Comparison of ENCODE assay signal across 9 mouse cellular contexts in the genomic region with DNA sequence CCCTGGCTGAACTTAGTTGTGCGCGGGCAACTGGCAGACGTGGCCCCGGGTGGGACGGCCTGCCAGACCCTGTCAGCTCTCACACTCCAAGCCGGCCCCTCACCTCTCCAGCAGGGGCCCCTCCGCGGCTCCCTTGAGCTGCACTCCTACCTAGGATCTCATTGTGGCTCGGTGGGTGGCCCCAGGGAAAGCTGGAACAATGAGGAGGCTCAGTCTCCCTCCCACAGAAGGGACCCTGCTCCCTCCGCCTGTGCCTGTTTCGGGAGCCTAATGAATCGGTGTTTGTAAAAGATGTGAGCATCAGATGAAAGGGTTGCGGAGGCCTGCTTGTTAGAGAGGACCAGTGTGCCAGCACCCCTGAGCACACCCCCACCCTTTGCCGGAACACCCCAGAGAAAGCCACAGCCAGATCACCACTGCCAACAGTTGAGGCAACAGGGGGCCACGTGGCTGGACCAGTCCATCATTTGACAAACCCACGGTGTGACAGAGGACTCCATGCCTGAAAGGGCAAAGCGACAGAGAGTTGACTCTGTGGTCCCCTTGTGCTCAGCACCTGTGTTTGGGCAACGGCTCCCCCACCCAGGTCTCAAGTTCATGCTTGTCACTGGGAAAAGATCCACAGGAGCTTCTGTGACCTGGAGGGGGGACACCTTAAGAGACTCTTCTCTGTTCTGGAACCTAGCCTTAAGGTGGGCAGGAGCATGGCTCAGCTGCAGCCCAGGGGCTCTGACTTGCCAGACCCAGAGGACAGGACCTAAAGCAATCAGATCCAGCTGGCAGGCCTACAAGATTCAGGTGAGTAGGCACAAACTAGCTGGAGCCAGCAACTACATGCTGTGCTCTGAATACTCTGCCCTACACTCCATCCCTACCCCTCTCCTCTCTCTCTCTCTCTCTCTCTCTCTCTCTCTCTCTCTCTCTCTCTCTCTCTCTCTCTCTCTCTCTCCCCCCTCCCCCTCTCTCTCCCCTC.
DNase-seq lines count a peak whose midpoint lies in the region; ATAC-seq and TF ChIP-seq lines count a peak whose summit lies in the region.
"Had no signal": no experiment of that assay in that cellular context is flagged by ENCODE, and none has a peak within 500 bp of the region (broad histone marks: within the 10 kb centered on the region; RNA-seq: fewer than 3 reads in every experiment).

No protein-coding gene starts in this region.

- no peak for DNase-seq in heart, adult 9 months (ENCODE audit: low spot score in 2 of 2)
- DNase-seq in kidney, adult 2 months: peak; percentile 48
- no peak for DNase-seq in left cerebral cortex, postnatal 14 days (ENCODE audit: low spot score in 2 of 2)
- no peak for DNase-seq in yolk sac, embryonic 10.5 days (ENCODE audit: low spot score)
- no peak for DNase-seq in urinary bladder, adult 18-20 months (ENCODE audit: low spot score in 2 of 2)

- no peak overlapping the region for H3K27ac ChIP-seq in heart, embryonic 11.5 days (ENCODE audit: low read depth, low read length)
- peak overlapping the region; percentile 80 for H3K27ac ChIP-seq in embryonic facial prominence, embryonic 13.5 days
- H3K27ac ChIP-seq in kidney, adult 2 months (ENCODE audit: insufficient read depth, low read depth, low read length): no peak overlapping the region
- H3K27ac ChIP-seq in midbrain, embryonic 13.5 days: no peak overlapping the region
- H3K27ac ChIP-seq: liver, embryonic 15.5 days had no signal

- peaks cover 12% of the 10 kb centered on the region for H3K27me3 ChIP-seq in heart, embryonic 11.5 days (ENCODE audit: control insufficient read depth, insufficient read depth, low read length)
- H3K27me3 ChIP-seq in embryonic facial prominence, embryonic 13.5 days: peaks cover 20% of the 10 kb centered on the region
- no peaks in the 10 kb centered on the region for H3K27me3 ChIP-seq in kidney, adult 2 months (replicated peaks; ENCODE audit: control insufficient read depth, insufficient read depth, low read length)
- H3K27me3 ChIP-seq in midbrain, embryonic 13.5 days: peaks cover 20% of the 10 kb centered on the region

- peaks cover 21% of the 10 kb centered on the region for H3K4me1 ChIP-seq in heart, embryonic 11.5 days (ENCODE audit: control insufficient read depth, insufficient read depth, low read length)
- peaks cover 28% of the 10 kb centered on the region for H3K4me1 ChIP-seq in embryonic facial prominence, embryonic 13.5 days
- H3K4me1 ChIP-seq in kidney, adult 2 months (ENCODE audit: control insufficient read depth, insufficient read depth, low read length): no peaks in the 10 kb centered on the region
- peaks cover 21% of the 10 kb centered on the region for H3K4me1 ChIP-seq in midbrain, embryonic 13.5 days (replicated peaks)
- H3K4me1 ChIP-seq: liver, embryonic 15.5 days had no signal

- no peak for TF ChIP-seq POLR2A in kidney, adult 2 months (IDR thresholded peaks at IDR 0.05; ENCODE audit: low read depth, low read length)

- intact Hi-C loops in left cerebral cortex, postnatal 14 days (cut with DNase I): no loop called here

- WGBS in heart, embryonic 11.5 days (ENCODE audit: insufficient replicate concordance): 15% methylated on average over 18 of the region's 18 CpGs
- WGBS in embryonic facial prominence, embryonic 13.5 days: 9% methylated on average over 18 of the region's 18 CpGs
- 52% methylated on average over 18 of the region's 18 CpGs for whole genome bisulfite sequencing in kidney, adult 2 months
- 11% methylated on average over 18 of the region's 18 CpGs for WGBS in midbrain, embryonic 13.5 days

- H3K4me3 ChIP-seq in heart, embryonic 11.5 days (ENCODE audit: low read depth, low read length): no peak overlapping the region
- no peak overlapping the region for H3K4me3 ChIP-seq in embryonic facial prominence, embryonic 13.5 days
- H3K4me3 ChIP-seq in kidney, adult 2 months (ENCODE audit: insufficient read depth, low read depth, low read length): no peak overlapping the region
- no peak overlapping the region for H3K4me3 ChIP-seq in midbrain, embryonic 13.5 days (replicated peaks)
- H3K4me3 ChIP-seq: liver, embryonic 15.5 days had no signal

- ATAC-seq in heart, embryonic 11.5 days (replicated peaks; ENCODE audit: insufficient number of reproducible peaks, low FRiP score, low TSS enrichment): 0 out of 2 replicates have a peak, but pooled peaks have one; percentile 27
- ATAC-seq in embryonic facial prominence, embryonic 13.5 days (ENCODE audit: insufficient number of reproducible peaks, insufficient read depth, low FRiP score, low TSS enrichment, low read depth): no peak
- ATAC-seq in midbrain, embryonic 13.5 days: peak; percentile 53; the same call in 1 of the 2 replicates

- no peaks in the 10 kb centered on the region for H3K9me3 ChIP-seq in heart, embryonic 11.5 days (replicated peaks; ENCODE audit: control insufficient read depth, low read length)
- no peaks in the 10 kb centered on the region for H3K9me3 ChIP-seq in embryonic facial prominence, embryonic 13.5 days
- no peaks in the 10 kb centered on the region for H3K9me3 ChIP-seq in midbrain, embryonic 13.5 days
- H3K9me3 ChIP-seq: liver, embryonic 15.5 days had no signal

- H3K4me2 ChIP-seq in heart, embryonic 11.5 days: peak overlapping the region; percentile 30
- H3K4me2 ChIP-seq in embryonic facial prominence, embryonic 13.5 days: peak overlapping the region; percentile 23
- H3K4me2 ChIP-seq in midbrain, embryonic 13.5 days (replicated peaks): peak overlapping the region; percentile 5; the same call in 1 of the 2 replicates
- H3K4me2 ChIP-seq: liver, embryonic 15.5 days had no signal

- H3K9ac ChIP-seq in heart, embryonic 11.5 days (ENCODE audit: low read depth, low read length): peak overlapping the region; percentile 43; the same call in 1 of the 2 replicates
- peak overlapping the region; percentile 28; the same call in 1 of the 2 replicates for H3K9ac ChIP-seq in embryonic facial prominence, embryonic 13.5 days
- H3K9ac ChIP-seq in midbrain, embryonic 13.5 days (replicated peaks): no peak overlapping the region
- H3K9ac ChIP-seq: liver, embryonic 15.5 days had no signal

- no peaks in the 10 kb centered on the region for H3K36me3 ChIP-seq in heart, embryonic 11.5 days (ENCODE audit: control insufficient read depth, insufficient read depth, low read length)
- no peaks in the 10 kb centered on the region for H3K36me3 ChIP-seq in embryonic facial prominence, embryonic 13.5 days
- no peaks in the 10 kb centered on the region for H3K36me3 ChIP-seq in kidney, adult 2 months (ENCODE audit: control insufficient read depth, insufficient read depth, low read length)
- H3K36me3 ChIP-seq in midbrain, embryonic 13.5 days: no peaks in the 10 kb centered on the region
- H3K36me3 ChIP-seq: liver, embryonic 15.5 days had no signal

- no peak for TF ChIP-seq CTCF in kidney, adult 2 months (conservative IDR thresholded peaks at IDR 0.05; ENCODE audit: insufficient read depth, insufficient read length, low read depth, low read length)
